Mouse (Mus musculus) kidney, adult 8-10 months (tissue): Measurements from ENCODE around the gene Lrsam1.

Experiments used
- DNase-seq, 2 experiments: peaks; one replicate each; pipeline ENCODE4 v3.0.0; 2022

Gene Lrsam1

GRCm38 (mm10) chr2:32966689-32967631 is 5.5 kb upstream of the Lrsam1 start:
- DNase-seq: peak; percentile 86 to 87

- no peak for DNase-seq
Observed at GRCm38 (mm10) chr2:32966184-32966688, 4.8 kb upstream of the Lrsam1 start.

- DNase-seq: no peak
Observed at GRCm38 (mm10) chr2:32965511-32966183, 4.2 kb upstream of the Lrsam1 start.

GRCm38 (mm10) chr2:32964659-32965457 is 3.4 kb upstream of the Lrsam1 start:
- DNase-seq: no peak

- DNase-seq: no peak
Observed at GRCm38 (mm10) chr2:32963981-32964380, 2.6 kb upstream of the Lrsam1 start.

GRCm38 (mm10) chr2:32963544-32963943 is 2.1 kb upstream of the Lrsam1 start:
- DNase-seq: no peak

GRCm38 (mm10) chr2:32962875-32963220 is 1.4 kb upstream of the Lrsam1 start:
- no peak for DNase-seq

GRCm38 (mm10) chr2:32962062-32962874 is 854 bp upstream of the Lrsam1 start:
- no peak for DNase-seq

- no peak for DNase-seq
Observed at GRCm38 (mm10) chr2:32960273-32960672, 1.1 kb downstream of the Lrsam1 start.

GRCm38 (mm10) chr2:32957344-32957743 is 4.1 kb downstream of the Lrsam1 start:
- DNase-seq: peak in 1 of 2 experiments; percentile 45

GRCm38 (mm10) chr2:32954581-32954980 is 6.8 kb downstream of the Lrsam1 start:
- no peak for DNase-seq

GRCm38 (mm10) chr2:32947454-32947853 is 14.0 kb downstream of the Lrsam1 start:
- no peak for DNase-seq

- DNase-seq: no peak
Observed at GRCm38 (mm10) chr2:32940483-32940882, 20.9 kb downstream of the Lrsam1 start.

- DNase-seq: peak in 1 of 2 experiments; percentile 50
Observed at GRCm38 (mm10) chr2:32939418-32939817, 22.0 kb downstream of the Lrsam1 start.

GRCm38 (mm10) chr2:32938741-32939140 is 22.7 kb downstream of the Lrsam1 start:
- no peak for DNase-seq

- no peak for DNase-seq
Observed at GRCm38 (mm10) chr2:32931730-32932129, 29.7 kb downstream of the Lrsam1 start.

GRCm38 (mm10) chr2:32928947-32929829 is 32.2 kb downstream of the Lrsam1 start:
- DNase-seq: peak in 1 of 2 experiments; percentile 36

GRCm38 (mm10) chr2:32928235-32928946 is 33.0 kb downstream of the Lrsam1 start:
- DNase-seq: peak; percentile 54 to 69

- no peak for DNase-seq
Observed at GRCm38 (mm10) chr2:32927624-32928234, 33.7 kb downstream of the Lrsam1 start.
